Mouse (Mus musculus): ENCODE data around the gene Smpdl3b.
"Not testable (repeated sequence)": the region's sequence is repeated elsewhere in the genome, so short reads cannot be mapped to it uniquely, and the experiment has no call there.

Gene Smpdl3b

DNA sequence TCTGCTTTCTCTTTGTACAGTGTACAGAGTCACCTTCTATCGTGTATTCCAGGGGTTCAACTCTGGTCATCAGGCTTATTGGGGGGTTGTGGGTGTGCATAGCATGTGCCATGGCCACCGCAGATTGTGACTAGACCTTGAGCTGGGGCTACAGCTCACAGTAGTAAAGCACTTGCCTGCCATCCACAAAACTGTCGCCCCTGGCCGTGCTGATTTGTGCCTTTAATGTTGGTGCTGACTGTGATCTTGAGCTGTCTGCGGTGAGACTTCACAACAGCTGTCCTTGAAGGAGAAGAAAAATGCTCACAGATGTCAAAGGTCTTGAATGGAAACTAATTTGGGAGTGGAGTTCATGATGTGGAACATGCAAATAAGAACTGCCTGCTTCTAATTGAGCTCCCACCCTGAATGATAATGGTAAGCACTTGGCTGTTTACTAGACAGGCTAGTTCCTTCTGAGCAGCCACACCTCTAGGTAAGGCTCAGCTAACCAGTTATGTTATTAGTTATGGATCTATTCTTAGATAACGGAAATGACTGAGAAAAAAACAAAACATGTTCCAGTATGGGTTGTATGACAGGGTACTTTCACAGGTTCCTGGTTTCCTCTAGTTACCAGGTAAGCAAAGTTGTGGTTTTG lies 21.6 kb upstream of the Smpdl3b start:
- DNase-seq (ENCODE audit: low read depth): no peak

DNA sequence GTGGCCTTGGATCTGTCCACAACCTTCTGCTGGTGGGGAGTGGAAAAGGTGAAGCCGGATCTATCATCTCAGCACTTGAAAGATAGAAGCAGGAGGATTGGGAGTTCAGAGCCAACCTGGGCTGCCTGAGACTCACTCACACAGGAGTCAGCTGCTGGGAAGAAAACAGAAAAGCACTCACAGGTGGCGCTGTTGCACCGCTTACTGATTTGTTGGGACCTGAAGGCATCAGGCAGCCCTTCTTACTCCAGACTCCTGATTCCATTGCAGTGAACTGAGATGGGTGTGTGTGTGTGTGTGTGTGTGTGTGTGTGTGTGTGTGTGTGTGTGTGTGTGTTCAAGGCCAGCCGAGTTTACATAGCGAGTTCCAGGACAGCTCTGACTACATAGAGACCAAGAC lies 19.7 kb upstream of the Smpdl3b start:
- DNase-seq (ENCODE audit: low read depth): no peak

GRCm38 (mm10) chr4:132774905-132775304 lies 17.9 kb upstream of the Smpdl3b start:
- no peak for DNase-seq (ENCODE audit: low read depth)

DNA sequence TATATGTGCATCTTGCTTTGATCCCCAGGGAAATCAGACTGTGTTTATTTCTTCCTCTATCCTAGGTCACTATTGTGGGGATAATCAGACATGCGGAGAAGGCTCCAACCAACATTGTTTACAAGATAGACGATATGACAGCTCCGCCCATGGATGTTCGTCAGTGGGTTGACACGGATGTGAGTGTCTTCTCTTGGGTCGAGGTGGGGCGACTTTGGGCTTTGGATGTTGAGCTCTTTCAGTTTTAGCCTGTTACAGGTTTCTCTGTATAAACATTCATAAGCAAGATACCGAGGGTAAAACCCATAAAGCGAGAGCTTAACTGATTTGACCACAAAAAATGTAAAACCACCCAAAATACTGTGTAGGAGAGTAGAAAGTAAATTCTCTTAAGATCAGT lies 14.7 kb upstream of the Smpdl3b start:
- no peak for DNase-seq (ENCODE audit: low read depth)

DNA sequence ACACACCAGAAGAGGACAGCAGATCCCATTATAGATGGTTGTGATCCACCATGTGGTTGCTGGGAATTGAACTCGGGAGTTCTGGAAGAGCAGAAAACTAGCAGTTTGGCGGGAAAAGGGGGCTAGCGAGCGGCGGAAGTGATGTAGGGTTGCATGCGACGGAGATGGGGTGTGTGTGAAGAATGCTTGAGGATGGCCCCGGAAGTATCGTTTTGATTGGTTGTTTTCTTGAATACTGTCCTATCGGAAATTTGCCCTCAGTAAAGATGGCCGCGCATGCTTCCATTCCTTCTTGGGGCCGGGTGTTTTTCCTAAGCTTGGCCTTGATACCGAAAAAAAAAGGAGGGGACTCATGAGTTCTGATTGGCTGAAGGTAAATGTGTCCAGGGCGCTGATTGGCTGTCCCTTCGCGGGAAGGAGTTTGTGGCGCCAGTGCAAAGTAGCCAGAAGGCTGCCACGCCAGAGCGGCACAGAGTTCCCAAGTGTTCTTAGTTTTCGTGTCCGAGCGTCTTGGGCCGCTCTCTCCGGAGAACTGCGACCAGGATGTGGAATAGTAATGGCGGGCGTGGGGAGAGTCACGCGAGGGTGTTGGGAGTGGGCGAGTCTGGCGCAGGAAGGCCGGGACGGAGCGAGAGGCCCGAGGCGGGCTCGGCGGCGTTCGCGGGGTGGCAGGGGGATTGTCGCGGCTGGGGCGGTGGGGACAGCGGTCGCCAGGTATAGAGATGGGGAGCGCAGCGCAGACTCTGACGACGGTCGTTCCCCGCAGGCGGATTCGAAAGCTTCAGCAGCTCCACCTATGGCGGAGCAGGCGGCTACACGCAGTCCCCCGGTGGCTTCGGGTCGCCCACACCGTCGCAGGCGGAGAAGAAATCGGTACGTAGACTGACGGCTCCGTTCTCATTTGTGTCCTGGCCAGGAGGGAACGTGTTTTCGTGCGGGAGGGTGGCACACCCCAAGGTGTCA lies 11.1 kb upstream of the Smpdl3b start, which contains the start of gene Rpa2:
TSS of gene Rpa2 (plus strand) at position 419 of the 963 bp plus-strand sequence.
- DNase-seq (ENCODE audit: low read depth): peak; percentile 100

- not testable (repeated sequence) for DNase-seq (ENCODE audit: low read depth)
Measured at GRCm38 (mm10) chr4:132763125-132763524, 6.1 kb upstream of the Smpdl3b start.

DNA sequence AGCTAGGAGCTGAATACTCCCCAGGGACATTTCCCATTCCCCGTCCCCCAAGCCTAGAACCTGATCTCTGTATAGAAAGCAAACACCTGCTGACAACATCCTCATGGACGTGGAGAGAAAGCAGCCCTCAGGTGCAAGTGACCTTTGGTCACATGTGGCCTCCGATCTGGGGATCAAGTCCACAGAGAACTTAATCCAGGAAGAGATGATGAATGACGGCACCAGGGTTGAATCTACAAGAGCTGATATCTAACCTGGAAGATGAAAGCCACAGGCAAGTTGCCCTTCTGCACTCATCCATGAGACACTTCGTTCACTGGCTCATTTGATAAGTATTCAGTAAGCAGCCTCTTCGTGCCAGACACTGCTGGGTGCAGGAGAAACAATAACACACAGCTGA lies 5.5 kb upstream of the Smpdl3b start:
- DNase-seq (ENCODE audit: low read depth): no peak

- DNase-seq (ENCODE audit: low read depth): no peak
Measured at GRCm38 (mm10) chr4:132760296-132760695, 3.2 kb upstream of the Smpdl3b start.

DNA sequence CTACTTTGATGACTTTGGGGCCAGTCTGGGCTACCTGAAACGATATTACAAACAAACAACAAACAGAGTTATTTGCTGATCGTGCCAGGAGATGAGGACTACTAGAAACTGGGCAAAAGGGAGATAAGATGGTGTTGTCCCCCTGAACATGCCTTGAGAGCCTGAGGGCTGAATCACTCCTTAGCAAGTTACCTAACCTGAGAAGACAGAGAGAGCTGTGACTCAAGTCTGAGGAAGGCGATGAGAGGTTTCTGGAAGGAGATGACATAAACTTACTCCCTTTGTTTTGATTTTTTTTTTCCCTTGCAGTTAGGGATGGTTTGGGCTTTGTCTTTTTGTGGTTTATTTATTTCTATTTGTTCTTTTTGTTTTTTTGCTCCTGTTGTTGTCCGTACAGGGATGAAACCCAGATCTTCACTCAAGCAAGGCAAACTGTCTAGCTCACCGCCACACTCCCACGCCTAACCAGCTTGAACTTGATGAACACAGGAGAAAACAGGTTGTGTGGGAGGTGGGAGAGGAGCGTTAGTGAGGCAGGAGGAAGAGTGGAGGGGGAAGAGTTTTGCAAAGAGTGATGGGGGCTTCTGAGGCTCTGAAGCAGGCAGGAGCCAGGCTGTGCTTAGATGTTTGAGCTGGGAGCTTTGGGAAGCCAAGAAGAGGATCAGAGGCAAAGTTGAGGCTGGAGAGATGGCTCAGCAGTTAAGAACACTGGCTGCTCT lies 740 bp upstream of the Smpdl3b start:
- DNase-seq (ENCODE audit: low read depth): no peak

GRCm38 (mm10) chr4:132752992-132753391 lies 4.1 kb downstream of the Smpdl3b start:
- DNase-seq (ENCODE audit: low read depth): no peak

DNA sequence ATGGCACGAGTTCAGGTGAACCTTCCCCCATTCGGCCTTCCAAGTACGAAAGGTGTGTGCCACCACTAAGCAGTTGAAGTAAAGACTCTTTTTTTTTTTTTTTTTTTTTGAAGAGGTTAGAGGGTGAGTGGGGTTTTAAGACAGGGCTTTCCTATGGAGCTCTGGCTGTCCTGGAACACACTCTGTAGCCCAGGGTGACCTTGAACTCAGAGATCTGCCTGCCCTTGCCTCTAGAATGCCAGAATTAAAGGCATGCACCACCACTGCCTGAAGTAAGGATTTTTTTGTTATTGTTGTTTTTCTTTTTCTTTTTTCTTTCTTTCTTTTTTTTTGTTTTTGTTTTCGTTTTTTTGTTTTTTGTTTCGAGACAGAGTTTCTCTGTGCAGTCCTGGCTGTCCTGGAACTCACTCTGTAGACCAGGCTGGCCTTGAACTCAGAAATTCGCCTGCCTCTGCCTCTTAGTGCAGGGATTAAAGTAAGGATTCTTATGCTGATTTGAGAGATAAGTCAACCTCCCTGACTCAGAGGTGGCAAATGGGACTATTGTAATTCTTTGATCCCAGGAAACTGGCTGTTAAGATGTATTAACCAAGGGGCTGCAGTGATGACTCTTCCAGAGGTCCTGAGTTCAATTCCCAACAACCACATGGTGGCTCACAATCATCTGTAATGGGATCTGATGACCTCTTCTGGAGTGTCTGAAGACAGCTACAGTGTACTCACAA lies 7.6 kb downstream of the Smpdl3b start:
- no peak for DNase-seq (ENCODE audit: low read depth)

GRCm38 (mm10) chr4:132748778-132749177 lies 8.3 kb downstream of the Smpdl3b start:
- no peak for DNase-seq (ENCODE audit: low read depth)

GRCm38 (mm10) chr4:132747664-132748259 lies 9.3 kb downstream of the Smpdl3b start:
- DNase-seq (ENCODE audit: low read depth): no peak

- DNase-seq (ENCODE audit: low read depth): no peak
Measured at GRCm38 (mm10) chr4:132746911-132747517, 10.0 kb downstream of the Smpdl3b start.

DNA sequence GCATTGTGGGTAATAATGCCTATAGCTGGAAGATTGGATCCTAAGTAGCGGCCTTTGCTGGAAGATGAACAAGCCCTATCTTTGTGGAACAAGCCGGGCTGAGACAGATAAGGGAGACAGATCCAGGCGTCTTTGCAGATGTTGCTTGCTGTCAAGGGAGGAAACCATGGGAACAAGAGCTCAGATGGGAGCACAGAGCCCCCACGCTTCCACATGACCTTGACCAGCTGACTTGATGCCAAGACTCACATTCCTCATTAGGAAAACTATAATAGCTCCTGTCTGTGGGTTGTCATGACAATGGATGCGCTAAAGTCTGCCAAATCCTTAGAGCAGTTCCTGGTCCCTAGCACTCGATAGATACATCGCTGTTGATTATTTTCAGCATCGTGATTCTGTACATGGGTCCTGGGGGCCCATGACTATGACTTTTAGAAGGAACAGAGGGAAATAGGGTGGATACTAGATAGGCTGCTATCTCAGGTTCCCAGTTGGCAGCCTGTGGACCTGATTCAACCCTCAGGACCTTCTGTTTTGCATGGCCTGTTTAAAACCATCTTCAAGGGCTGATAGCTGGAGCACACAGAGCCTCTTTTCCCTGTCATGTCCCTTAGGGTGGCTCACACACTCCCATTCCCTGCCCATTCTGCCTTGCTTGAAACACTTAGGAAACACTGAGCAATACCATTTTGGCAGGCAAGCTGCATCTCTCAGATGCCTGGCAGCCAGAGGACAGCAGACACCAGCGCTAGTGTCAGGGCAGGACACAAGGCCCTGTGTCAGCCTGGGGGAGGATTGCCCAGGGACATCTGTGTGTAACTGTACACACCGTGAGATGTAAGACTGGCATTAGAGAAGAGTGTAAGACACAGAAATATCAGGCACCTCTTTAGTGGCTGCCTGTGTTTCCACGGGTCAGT lies 12.8 kb downstream of the Smpdl3b start:
- DNase-seq (ENCODE audit: low read depth): no peak

GRCm38 (mm10) chr4:132741491-132741890 lies 15.6 kb downstream of the Smpdl3b start:
- DNase-seq (ENCODE audit: low read depth): no peak

GRCm38 (mm10) chr4:132737154-132737553 lies 19.9 kb downstream of the Smpdl3b start:
- DNase-seq (ENCODE audit: low read depth): not testable (repeated sequence)

- DNase-seq (ENCODE audit: low read depth): no peak
Measured at GRCm38 (mm10) chr4:132735894-132736293, 21.2 kb downstream of the Smpdl3b start.

DNA sequence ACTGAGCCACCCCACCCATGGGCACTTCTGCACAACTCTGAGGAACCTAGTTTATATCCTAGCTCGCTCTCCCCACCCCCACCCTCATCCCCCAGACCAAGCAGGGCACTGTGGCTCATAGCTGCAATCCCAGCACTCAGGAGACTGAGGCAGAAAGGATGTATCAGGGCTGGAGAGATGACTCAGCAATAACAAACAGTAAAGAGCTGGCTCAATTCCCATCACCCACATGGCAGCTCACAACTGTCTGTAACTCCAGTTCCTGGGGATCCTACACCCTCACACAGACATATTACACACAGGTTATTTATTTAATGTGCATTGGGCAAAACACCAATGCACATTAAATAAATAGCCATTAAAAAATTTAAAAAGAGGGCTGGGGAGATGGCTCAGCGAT lies 21.7 kb downstream of the Smpdl3b start:
- DNase-seq (ENCODE audit: low read depth): no peak

- no peak for DNase-seq (ENCODE audit: low read depth)
Measured at GRCm38 (mm10) chr4:132734766-132735165, 22.3 kb downstream of the Smpdl3b start.

Measured in c-Kit-positive CD71-negative TER-119-negative erythroid progenitor cells, embryonic 14.5 days (primary cell).